10 mouse cellular contexts compared by ENCODE assay signal in genomic region chr11:59305821-59306215, GRCm38 (mm10). TPM values are rescaled to one million over a fixed set of nuclear protein-coding genes. Genes with fewer than 3 reads are reported as not detected.
DNase-seq lines count a peak whose midpoint lies in the region; ATAC-seq and TF ChIP-seq lines count a peak whose summit lies in the region.
"Had no signal": no experiment of that assay in that cellular context is flagged by ENCODE, and none has a peak within 500 bp of the region (broad histone marks: within the 10 kb centered on the region; RNA-seq: fewer than 3 reads in every experiment).

No protein-coding gene starts in this region.

- H3K27ac ChIP-seq in liver, postnatal 0 days (ENCODE audit: low read depth), result no peak overlapping the region
- H3K27ac ChIP-seq in liver, embryonic 12.5 days, result no peak overlapping the region
- no peak overlapping the region for H3K27ac ChIP-seq in embryonic facial prominence, embryonic 12.5 days
- H3K27ac ChIP-seq in hindbrain, embryonic 12.5 days, result no peak overlapping the region

- intact Hi-C loops in left cerebral cortex, postnatal 4 days (cut with DNase I), result loop anchor here (5.0 kb wide), 1 partner anchor 176 kb away; no protein-coding TSS in a partner anchor

- no peak overlapping the region for H3ac ChIP-seq in myocyte (ENCODE audit: control insufficient read depth, insufficient read length)

- H3K9ac ChIP-seq in liver, postnatal 0 days (replicated peaks), result no peak overlapping the region
- H3K9ac ChIP-seq in liver, embryonic 12.5 days, result no peak overlapping the region
- H3K9ac ChIP-seq in embryonic facial prominence, embryonic 12.5 days, result no peak overlapping the region; the same call in 1 of the 2 replicates
- H3K9ac ChIP-seq in hindbrain, embryonic 12.5 days, result no peak overlapping the region

- 6% methylated on average over 10 of the region's 10 CpGs for WGBS in liver, postnatal 0 days (ENCODE audit: insufficient replicate concordance)
- whole genome bisulfite sequencing in liver, embryonic 12.5 days (ENCODE audit: insufficient replicate concordance), result 10% methylated on average over 10 of the region's 10 CpGs
- 10% methylated on average over 10 of the region's 10 CpGs for WGBS in embryonic facial prominence, embryonic 12.5 days
- 6% methylated on average over 10 of the region's 10 CpGs for WGBS in hindbrain, embryonic 12.5 days

- no peak for TF ChIP-seq CTCF in liver, postnatal 0 days (IDR thresholded peaks at IDR 0.05; ENCODE audit: low read depth)

- no peaks in the 10 kb centered on the region for H3K9me3 ChIP-seq in liver, postnatal 0 days (ENCODE audit: low read length)
- H3K9me3 ChIP-seq in liver, embryonic 12.5 days (replicated peaks), result no peaks in the 10 kb centered on the region
- H3K9me3 ChIP-seq in embryonic facial prominence, embryonic 12.5 days, result no peaks in the 10 kb centered on the region
- H3K9me3 ChIP-seq in hindbrain, embryonic 12.5 days (replicated peaks), result no peaks in the 10 kb centered on the region

- no peak for ATAC-seq in liver, postnatal 0 days
- ATAC-seq in liver, embryonic 12.5 days, result no peak
- ATAC-seq in embryonic facial prominence, embryonic 12.5 days (ENCODE audit: insufficient number of reproducible peaks, insufficient read depth, low FRiP score, low TSS enrichment), result no peak
- no peak for ATAC-seq in hindbrain, embryonic 12.5 days (ENCODE audit: low FRiP score)
- no peak for ATAC-seq in CD4-positive, CD25-positive, alpha-beta regulatory T cell, adult 4 months

- peaks cover 78% of the 10 kb centered on the region for H3K27me3 ChIP-seq in liver, postnatal 0 days (ENCODE audit: insufficient read depth, low read length)
- peaks cover 98% of the 10 kb centered on the region for H3K27me3 ChIP-seq in liver, embryonic 12.5 days (replicated peaks)
- peaks cover 49% of the 10 kb centered on the region for H3K27me3 ChIP-seq in embryonic facial prominence, embryonic 12.5 days
- peaks cover 67% of the 10 kb centered on the region for H3K27me3 ChIP-seq in hindbrain, embryonic 12.5 days
- H3K27me3 ChIP-seq in myocyte (ENCODE audit: control insufficient read depth, insufficient read depth, insufficient read length), result no peaks in the 10 kb centered on the region

- H3K36me3 ChIP-seq in liver, postnatal 0 days (replicated peaks; ENCODE audit: insufficient read depth, low read length), result no peaks in the 10 kb centered on the region
- H3K36me3 ChIP-seq in liver, embryonic 12.5 days, result no peaks in the 10 kb centered on the region
- H3K36me3 ChIP-seq in embryonic facial prominence, embryonic 12.5 days, result no peaks in the 10 kb centered on the region
- H3K36me3 ChIP-seq in hindbrain, embryonic 12.5 days, result no peaks in the 10 kb centered on the region
- no peaks in the 10 kb centered on the region for H3K36me3 ChIP-seq in myocyte (ENCODE audit: control insufficient read depth, insufficient read depth)

- H3K4me2 ChIP-seq in liver, postnatal 0 days (ENCODE audit: low read depth, low read length), result peak overlapping the region; percentile 80; the same call in 1 of the 2 replicates
- no peak overlapping the region for H3K4me2 ChIP-seq in liver, embryonic 12.5 days
- H3K4me2 ChIP-seq in embryonic facial prominence, embryonic 12.5 days (replicated peaks), result peak overlapping the region; percentile 93
- peak overlapping the region; percentile 90; the same call in 1 of the 2 replicates for H3K4me2 ChIP-seq in hindbrain, embryonic 12.5 days (replicated peaks)
- H3K4me2 ChIP-seq in myocyte (ENCODE audit: low read depth), result peak overlapping the region; percentile 95

- no peak for TF ChIP-seq POLR2A in myocyte (IDR thresholded peaks at IDR 0.05; ENCODE audit: insufficient read length, low read depth)

- peak overlapping the region; percentile 55; the same call in 1 of the 2 replicates for H3K4me3 ChIP-seq in liver, postnatal 0 days (ENCODE audit: low read depth, low read length)
- no peak overlapping the region for H3K4me3 ChIP-seq in liver, embryonic 12.5 days
- H3K4me3 ChIP-seq in embryonic facial prominence, embryonic 12.5 days, result peak overlapping the region; percentile 66; the same call in 1 of the 2 replicates
- H3K4me3 ChIP-seq in hindbrain, embryonic 12.5 days, result no peak overlapping the region
- peak overlapping the region; percentile 36 for H3K4me3 ChIP-seq in myocyte

- no peak for DNase-seq in liver, postnatal 0 days
- DNase-seq in left cerebral cortex, adult 9 months (ENCODE audit: low spot score in 2 of 2), result no peak
- no peak for DNase-seq in left cerebral cortex, postnatal 4 days
- DNase-seq: adrenal gland, adult 8-10 months had no signal

- TF ChIP-seq EP300 in liver, postnatal 0 days (IDR thresholded peaks at IDR 0.05; ENCODE audit: low read depth), result no peak

- H3K4me1 ChIP-seq in liver, postnatal 0 days (ENCODE audit: insufficient read depth), result peaks cover 6% of the 10 kb centered on the region; the same call in 1 of the 2 replicates
- peaks cover 9% of the 10 kb centered on the region for H3K4me1 ChIP-seq in liver, embryonic 12.5 days
- H3K4me1 ChIP-seq in embryonic facial prominence, embryonic 12.5 days, result peaks cover 51% of the 10 kb centered on the region
- peaks cover 48% of the 10 kb centered on the region for H3K4me1 ChIP-seq in hindbrain, embryonic 12.5 days

- H3K79me2 ChIP-seq in myocyte (ENCODE audit: control insufficient read depth, insufficient read depth), result no peaks in the 10 kb centered on the region

TF ChIP-seq in myocyte, 11 proteins besides CTCF, POLR2A, EP300 and RAD21:
- no peak for TF ChIP-seq TCF3 (IDR thresholded peaks at IDR 0.05; ENCODE audit: insufficient read length, low read depth)
- no peak for TF ChIP-seq E2F4 (IDR thresholded peaks at IDR 0.05; ENCODE audit: insufficient read depth)
- TF ChIP-seq TCF12 (IDR thresholded peaks at IDR 0.05; ENCODE audit: insufficient read depth, poor library complexity, severe bottlenecking), result no peak

RNA-seq across cellular contexts. Expression of gene Wnt9a, which starts 0.9 kb away (rescaled TPM):
- polyA plus RNA-seq in liver, postnatal 0 days (2015; fragmentation: Nextera tagmentation; extraction: Ambion mirVana), result 0.16 and 0.18 TPM in 2 replicates
- polyA plus RNA-seq in liver, embryonic 12.5 days (2016; fragmentation: Nextera tagmentation; extraction: Ambion mirVana), result 0.32 and 0.50 TPM in 2 replicates
- polyA plus RNA-seq in embryonic facial prominence, embryonic 12.5 days (2016; fragmentation: Nextera tagmentation; extraction: Ambion mirVana), result 5.9 and 7.1 TPM in 2 replicates
- 6.1 and 6.9 TPM in 2 replicates for polyA plus RNA-seq in hindbrain, embryonic 12.5 days (2016; fragmentation: Nextera tagmentation; extraction: Ambion mirVana)
- polyA plus RNA-seq in myocyte (2012; fragmentation: generic; extraction: Trizol), result 11.6 TPM
- polyA plus RNA-seq in CD4-positive, CD25-positive, alpha-beta regulatory T cell, adult 4 months (2017; shearing (Covaris generic)), result not detected
- total RNA-seq in left cerebral cortex, postnatal 4 days (2021), result 1 to 10 TPM; 3.4 to 4.3 TPM

RNA-seq across cellular contexts. Expression of gene Wnt3a, which starts 15.3 kb away (rescaled TPM):
- not detected in 2 replicates for polyA plus RNA-seq in liver, postnatal 0 days (2015; fragmentation: Nextera tagmentation; extraction: Ambion mirVana)
- 0.06 TPM in 1 of 2 replicates, not detected in the other for polyA plus RNA-seq in liver, embryonic 12.5 days (2016; fragmentation: Nextera tagmentation; extraction: Ambion mirVana)
- polyA plus RNA-seq in embryonic facial prominence, embryonic 12.5 days (2016; fragmentation: Nextera tagmentation; extraction: Ambion mirVana), result 1.8 and 2.6 TPM in 2 replicates
- 5.0 and 8.0 TPM in 2 replicates for polyA plus RNA-seq in hindbrain, embryonic 12.5 days (2016; fragmentation: Nextera tagmentation; extraction: Ambion mirVana)
- not detected for polyA plus RNA-seq in myocyte (2012; fragmentation: generic; extraction: Trizol)
- not detected for polyA plus RNA-seq in CD4-positive, CD25-positive, alpha-beta regulatory T cell, adult 4 months (2017; shearing (Covaris generic))
- not detected for total RNA-seq in left cerebral cortex, postnatal 4 days (2021)
- total RNA-seq: adrenal gland, adult 8-10 months; left cerebral cortex, adult 8-10 months had no signal

Comparison
In these comparisons a context has a peak if more than half of its experiments do, and no peak if none do; other contexts are left out.
1. H3K4me3 ChIP-seq: peak in liver, postnatal 0 days (single experiment), embryonic facial prominence, embryonic 12.5 days (single experiment) and myocyte (single experiment); none in liver, embryonic 12.5 days (single experiment) and hindbrain, embryonic 12.5 days (single experiment).